Mouse (Mus musculus) C2C12 (cell line): Measurements from ENCODE around the gene Cbfa2t3. TPM values are rescaled to one million over a fixed set of nuclear protein-coding genes. Genes with fewer than 3 reads are reported as not detected.

ENCODE experiments used
- H3K27me3 ChIP-seq: one replicate; pipeline ENCODE4 v1.6.1; 2011; ENCODE audit not compliant: control insufficient read depth, insufficient read depth, insufficient read length
- H3K36me3 ChIP-seq: one replicate; pipeline ENCODE4 v1.6.1; 2011; ENCODE audit not compliant: control insufficient read depth, insufficient read depth
- H3K4me3 ChIP-seq: one replicate; pipeline ENCODE4 v1.5.1; 2011; ENCODE audit warnings: mild to moderate bottlenecking, control low read depth; ENCODE audit not compliant: poor library complexity, insufficient read depth, severe bottlenecking
- H3K79me2 ChIP-seq: one replicate; pipeline ENCODE4 v1.6.1; 2011; ENCODE audit not compliant: control insufficient read depth, insufficient read depth
- H3K79me3 ChIP-seq: one replicate; pipeline ENCODE4 v1.6.1; 2011; ENCODE audit warnings: low read depth, control low read depth
- H3ac ChIP-seq: one replicate; pipeline ENCODE3; 2011; ENCODE audit warnings: low read depth; ENCODE audit not compliant: control insufficient read depth, insufficient read length
- CEBPB ChIP-seq: IDR thresholded peaks from one replicate; pipeline ENCODE4 v1.6.1; 2011; ENCODE audit warnings: low read depth, mild to moderate bottlenecking, control low read depth, moderate library complexity
- CTCF ChIP-seq: IDR thresholded peaks from one replicate; pipeline ENCODE4 v1.5.1; 2011; ENCODE audit not compliant: control insufficient read depth, insufficient read depth, insufficient read length
- FOSL1 ChIP-seq: IDR thresholded peaks from one replicate; pipeline ENCODE4 v1.8.0; 2011; ENCODE audit warnings: mild to moderate bottlenecking, low read length; ENCODE audit not compliant: poor library complexity, insufficient read depth, severe bottlenecking
- MAX ChIP-seq: IDR thresholded peaks from one replicate; pipeline ENCODE4 v1.6.1; 2011; ENCODE audit warnings: mild to moderate bottlenecking, control low read depth
- MYOD1 ChIP-seq: IDR thresholded peaks from one replicate; pipeline ENCODE4 v1.6.1; 2011; ENCODE audit warnings: low read depth; ENCODE audit not compliant: control insufficient read depth, insufficient read length
- MYOG ChIP-seq: IDR thresholded peaks from one replicate; pipeline ENCODE4 v1.6.1; 2011; ENCODE audit not compliant: control insufficient read depth, insufficient read length; ENCODE audit errors: extremely low read depth
- USF1 ChIP-seq: IDR thresholded peaks from one replicate; pipeline ENCODE4 v1.6.1; 2011; ENCODE audit warnings: low read depth, mild to moderate bottlenecking, control low read depth, moderate library complexity
- polyA plus RNA-seq: library from polyadenylated mRNA; unstranded; fragments of >200 nt; fragmentation: generic; extraction: Trizol; gene quantifications from one replicate; pipeline ENCODE4 v1.2.1, GENCODE M21; 2012; ENCODE audit warnings: missing spikeins

Cbfa2t3 gene
- polyA plus RNA-seq, 1 experiment, result 0.15 TPM

- Histone ChIP-seq H3K79me3 (no peaks in the 10 kb centered on the region), H3K79me2 (no peaks in the 10 kb centered on the region), H3K36me3 (no peaks in the 10 kb centered on the region), H3ac (no peak overlapping the region), H3K4me3 (no peak overlapping the region), H3K27me3 (peaks cover 87% of the 10 kb centered on the region)
- no peak for TF ChIP-seq MYOG
- no peak for TF ChIP-seq MYOD1
- TF ChIP-seq CEBPB, result no peak
- no peak for TF ChIP-seq USF1
- TF ChIP-seq FOSL1, result no peak
- TF ChIP-seq CTCF, result no peak
- no peak for TF ChIP-seq MAX
Measured at GRCm38 (mm10) chr8:122679325-122679920, 19.5 kb downstream of the Cbfa2t3 start.

GRCm38 (mm10) chr8:122678896-122679210 is 20.1 kb downstream of the Cbfa2t3 start:
- no peak overlapping the region for H3ac ChIP-seq
- TF ChIP-seq CEBPB (no peak), MYOD1 (no peak), MAX (no peak), CTCF (no peak), USF1 (no peak)
- no peaks in the 10 kb centered on the region for H3K79me3 ChIP-seq
- H3K4me3 ChIP-seq, result no peak overlapping the region
- peaks cover 89% of the 10 kb centered on the region for H3K27me3 ChIP-seq
- no peaks in the 10 kb centered on the region for H3K36me3 ChIP-seq
- no peaks in the 10 kb centered on the region for H3K79me2 ChIP-seq

- Histone ChIP-seq H3K79me2 (no peaks in the 10 kb centered on the region), H3K79me3 (no peaks in the 10 kb centered on the region), H3K36me3 (no peaks in the 10 kb centered on the region), H3ac (no peak overlapping the region), H3K4me3 (no peak overlapping the region), H3K27me3 (peaks cover 93% of the 10 kb centered on the region)
- TF ChIP-seq CTCF (peak; percentile 93), FOSL1 (no peak), CEBPB (no peak), MYOD1 (no peak)
Measured at GRCm38 (mm10) chr8:122678061-122678895, 20.6 kb downstream of the Cbfa2t3 start.

GRCm38 (mm10) chr8:122677481-122678021 is 21.4 kb downstream of the Cbfa2t3 start:
- Histone ChIP-seq H3K27me3 (peaks cover 93% of the 10 kb centered on the region), H3K36me3 (no peaks in the 10 kb centered on the region), H3K4me3 (no peak overlapping the region), H3K79me3 (no peaks in the 10 kb centered on the region), H3K79me2 (no peaks in the 10 kb centered on the region), H3ac (no peak overlapping the region)
- TF ChIP-seq FOSL1, result no peak
- no peak for TF ChIP-seq MYOG
- TF ChIP-seq MAX, result no peak
- TF ChIP-seq CEBPB, result no peak
- no peak for TF ChIP-seq MYOD1
- no peak for TF ChIP-seq USF1
- TF ChIP-seq CTCF, result no peak

GRCm38 (mm10) chr8:122676621-122677480 is 22.1 kb downstream of the Cbfa2t3 start:
- no peak overlapping the region for H3K4me3 ChIP-seq

More at GRCm38 (mm10) chr8:122676621-122677480, 22.1 kb downstream of the Cbfa2t3 start:
- TF ChIP-seq CTCF (no peak), CEBPB (no peak)
- Histone ChIP-seq H3K27me3 (peaks cover 94% of the 10 kb centered on the region), H3K36me3 (no peaks in the 10 kb centered on the region), H3K79me2 (no peaks in the 10 kb centered on the region), H3K79me3 (no peaks in the 10 kb centered on the region), H3ac (no peak overlapping the region)
